Mouse (Mus musculus): ENCODE results near the gene Ankle2.

DNA sequence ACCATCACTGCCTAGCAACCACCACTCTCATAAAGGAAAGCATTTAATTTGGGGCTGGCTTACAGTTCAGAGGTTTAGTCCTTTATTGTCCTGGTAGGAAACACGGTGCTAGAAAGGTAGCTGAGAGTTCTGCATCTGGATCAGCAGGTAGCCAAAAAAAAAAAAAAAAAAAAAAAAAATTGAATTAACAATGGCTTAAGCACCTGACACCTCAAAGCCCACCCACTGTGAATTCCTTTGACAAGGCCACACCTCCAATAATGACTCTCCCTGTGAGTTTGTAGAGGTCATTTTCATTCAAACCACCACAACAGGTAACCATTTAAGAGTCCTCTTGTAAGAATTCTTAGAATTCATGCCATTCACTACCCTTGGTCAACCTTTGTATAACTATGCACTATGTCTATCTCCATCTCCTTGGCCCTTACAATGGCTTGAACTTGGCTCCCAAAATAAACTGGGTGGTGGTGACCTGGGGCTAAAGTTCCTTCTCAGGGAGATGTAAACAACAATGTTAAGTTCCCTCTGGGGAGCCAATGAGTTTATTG, 3.4 kb upstream of the Ankle2 start:
- TF ChIP-seq CTCF (IDR thresholded peaks at IDR 0.05; ENCODE audit: extremely low read depth, insufficient read depth, low read length) (no peak), POLR2A (IDR thresholded peaks at IDR 0.05; ENCODE audit: extremely low read depth, insufficient read depth, low read length) (no peak)
